Mouse (Mus musculus): ENCODE results near the gene Tns3. TPM values are rescaled to one million over a fixed set of nuclear protein-coding genes. Genes with fewer than 3 reads are reported as not detected.

Gene Tns3
- total and polyA plus RNA-seq, 2 experiments = 12.8 to 15.3 TPM

DNA sequence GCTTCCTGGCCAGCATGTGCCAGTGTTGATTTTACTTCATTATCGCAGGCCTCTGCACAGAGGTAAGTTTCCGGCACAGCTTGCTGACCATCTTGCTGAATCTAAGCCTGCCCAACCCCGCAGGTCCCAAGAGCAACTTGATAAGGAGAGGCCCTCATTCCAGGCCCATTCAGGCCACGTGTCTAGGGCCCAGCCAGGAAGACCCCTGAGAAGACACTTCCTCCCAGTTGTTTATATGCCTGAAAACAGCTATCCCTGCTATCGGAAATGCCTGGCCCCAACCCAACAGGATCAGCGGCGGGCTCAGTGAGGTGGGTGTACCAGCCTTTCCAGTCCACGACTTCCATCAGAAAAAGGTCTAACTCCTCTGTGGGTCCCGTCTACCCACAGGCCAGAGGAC is 194.8 kb downstream of the Tns3 start:
- Histone ChIP-seq H3K27ac (replicated peaks; ENCODE audit: insufficient read depth, low read depth, low read length) (peak overlapping the region; percentile 41), H3K27me3 (ENCODE audit: control insufficient read depth, insufficient read depth, low read length) (no peaks in the 10 kb centered on the region), H3K4me1 (ENCODE audit: control insufficient read depth, insufficient read depth, low read length) (0 out of 2 replicates have a peak, but pooled peaks cover 2% of the 10 kb centered on the region), H3K9ac (ENCODE audit: low read depth, low read length) (no peak overlapping the region), H3K4me3 (ENCODE audit: insufficient read depth, low read depth, low read length) (no peak overlapping the region), H3K36me3 (ENCODE audit: control insufficient read depth, insufficient read depth, low read length) (peaks cover 3% of the 10 kb centered on the region; the same call in 1 of the 2 replicates), H3K79me2 (ENCODE audit: control insufficient read depth, insufficient read depth, low read length) (peaks cover 5% of the 10 kb centered on the region; the same call in 1 of the 2 replicates)
- no peak for DNase-seq (ENCODE audit: extremely low read depth, low read depth, low spot score)
- WGBS = 73% methylated on average over 9 of the region's 9 CpGs
- no peak for TF ChIP-seq CTCF (IDR thresholded peaks at IDR 0.05; ENCODE audit: low read depth, low read length)
- TF ChIP-seq POLR2A (IDR thresholded peaks at IDR 0.05; ENCODE audit: extremely low read depth, insufficient read depth, low read length) = no peak

DNA sequence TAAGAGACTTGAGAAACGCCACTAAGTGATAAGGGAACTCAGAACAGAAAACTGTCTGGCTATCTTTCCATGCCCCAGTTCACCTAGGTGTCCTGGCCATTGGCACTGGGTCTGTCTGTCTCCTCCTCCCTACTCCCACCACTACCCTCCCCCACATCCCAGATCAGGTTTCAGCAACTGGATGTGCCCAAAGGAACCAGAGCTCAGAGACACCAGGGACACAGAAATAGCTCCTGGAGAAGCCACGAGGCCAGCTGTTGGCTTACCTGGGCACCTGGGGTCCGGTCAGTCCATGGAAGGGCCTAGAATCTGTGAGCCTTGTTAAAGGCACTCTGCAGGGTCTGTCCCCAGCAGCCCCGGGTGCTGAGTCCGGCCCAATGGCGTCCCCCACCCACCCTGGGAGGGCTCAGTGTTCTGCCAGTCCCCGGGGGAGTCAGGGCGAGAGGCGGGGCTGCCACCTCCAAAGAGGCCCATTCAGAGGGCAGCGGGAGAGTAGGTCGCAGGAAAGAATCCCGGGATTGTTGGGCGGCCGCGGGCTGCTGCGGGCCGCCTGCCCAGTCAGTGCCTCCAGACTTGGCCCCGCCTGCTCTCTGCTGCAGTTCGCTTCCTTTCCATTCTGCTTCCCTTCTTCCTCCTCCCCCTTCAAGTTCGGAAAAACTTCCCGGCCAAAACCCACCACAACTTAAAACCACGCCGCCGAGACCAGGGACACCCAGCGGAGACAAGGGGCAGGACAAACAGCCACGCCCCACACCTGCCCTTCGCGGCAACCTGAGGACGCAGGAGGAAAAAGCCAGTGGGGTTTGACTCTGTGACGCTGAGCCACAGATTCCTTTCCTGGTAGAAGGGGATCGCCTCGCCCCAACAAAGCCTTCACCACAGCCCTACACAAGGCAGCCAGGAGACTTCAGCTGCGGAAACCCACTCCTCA is 195.9 kb downstream of the Tns3 start:
- peak overlapping the region; percentile 67 for H3K27ac ChIP-seq (replicated peaks; ENCODE audit: insufficient read depth, low read depth, low read length)
- 28% methylated on average over 33 of the region's 33 CpGs for WGBS
- no peak for DNase-seq (ENCODE audit: extremely low read depth, low read depth, low spot score)
- peak overlapping the region; percentile 55 for H3K9ac ChIP-seq (ENCODE audit: low read depth, low read length)
- no peaks in the 10 kb centered on the region for H3K27me3 ChIP-seq (ENCODE audit: control insufficient read depth, insufficient read depth, low read length)
- H3K36me3 ChIP-seq (ENCODE audit: control insufficient read depth, insufficient read depth, low read length) = peaks cover 3% of the 10 kb centered on the region; the same call in 1 of the 2 replicates
- H3K4me1 ChIP-seq (ENCODE audit: control insufficient read depth, insufficient read depth, low read length) = 0 out of 2 replicates have a peak, but pooled peaks cover 2% of the 10 kb centered on the region
- H3K4me3 ChIP-seq (ENCODE audit: insufficient read depth, low read depth, low read length) = peak overlapping the region; percentile 61
- H3K79me2 ChIP-seq (ENCODE audit: control insufficient read depth, insufficient read depth, low read length) = peaks cover 5% of the 10 kb centered on the region; the same call in 1 of the 2 replicates
- TF ChIP-seq CTCF (IDR thresholded peaks at IDR 0.05; ENCODE audit: low read depth, low read length) (no peak), POLR2A (IDR thresholded peaks at IDR 0.05; ENCODE audit: extremely low read depth, insufficient read depth, low read length) (0 out of 2 replicates have a peak, but pooled peaks have one; percentile 4)

DNA sequence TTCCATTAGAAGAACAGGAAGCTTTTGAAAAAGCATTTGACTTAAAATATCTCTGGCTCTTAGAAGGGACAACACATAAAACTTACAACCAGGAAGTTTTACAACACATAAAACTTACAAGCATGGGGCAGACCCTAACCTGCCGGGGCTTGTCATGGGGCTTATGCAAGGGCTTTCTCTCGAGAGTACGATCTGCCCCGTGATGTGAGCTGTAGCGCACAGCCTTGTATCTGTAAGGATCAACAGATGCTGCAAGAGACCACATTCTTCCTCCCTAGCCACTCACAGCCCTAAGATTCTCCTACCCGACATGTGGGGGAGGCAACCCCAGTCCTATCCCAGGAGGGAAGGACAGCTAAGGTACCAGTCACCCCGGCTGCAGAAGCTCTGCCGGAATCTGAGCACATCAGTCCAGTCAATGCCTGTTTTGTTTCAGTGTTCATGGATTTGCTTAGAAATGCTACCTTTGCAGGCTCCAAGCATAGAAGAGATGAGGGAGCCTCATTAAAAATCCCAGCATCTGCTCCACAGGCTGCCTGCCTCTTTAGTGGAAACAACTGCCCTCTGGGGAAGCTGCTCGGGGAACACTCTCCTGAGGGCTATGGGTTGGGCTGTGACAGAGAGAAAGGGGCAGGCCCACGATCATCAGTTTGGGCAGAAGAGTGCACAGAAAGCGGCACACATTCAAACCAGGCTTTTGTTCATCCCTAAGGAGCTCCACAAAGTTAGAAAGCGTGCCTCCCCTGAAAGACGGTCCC is 196.8 kb downstream of the Tns3 start:
- no peaks in the 10 kb centered on the region for H3K27me3 ChIP-seq (ENCODE audit: control insufficient read depth, insufficient read depth, low read length)
- H3K4me3 ChIP-seq (ENCODE audit: insufficient read depth, low read depth, low read length) = peak overlapping the region; percentile 61
- DNase-seq (ENCODE audit: extremely low read depth, low read depth, low spot score) = no peak
- H3K79me2 ChIP-seq (ENCODE audit: control insufficient read depth, insufficient read depth, low read length) = peaks cover 8% of the 10 kb centered on the region; the same call in 1 of the 2 replicates
- 0 out of 2 replicates have a peak, but pooled peaks cover 1% of the 10 kb centered on the region for H3K4me1 ChIP-seq (ENCODE audit: control insufficient read depth, insufficient read depth, low read length)
- WGBS = 73% methylated on average over 13 of the region's 13 CpGs
- no peaks in the 10 kb centered on the region for H3K36me3 ChIP-seq (ENCODE audit: control insufficient read depth, insufficient read depth, low read length)
- no peak for TF ChIP-seq CTCF (IDR thresholded peaks at IDR 0.05; ENCODE audit: low read depth, low read length)
- no peak for TF ChIP-seq POLR2A (IDR thresholded peaks at IDR 0.05; ENCODE audit: extremely low read depth, insufficient read depth, low read length)
- H3K27ac ChIP-seq (replicated peaks; ENCODE audit: insufficient read depth, low read depth, low read length) = peak overlapping the region; percentile 67
- H3K9ac ChIP-seq (ENCODE audit: low read depth, low read length) = peak overlapping the region; percentile 43

DNA sequence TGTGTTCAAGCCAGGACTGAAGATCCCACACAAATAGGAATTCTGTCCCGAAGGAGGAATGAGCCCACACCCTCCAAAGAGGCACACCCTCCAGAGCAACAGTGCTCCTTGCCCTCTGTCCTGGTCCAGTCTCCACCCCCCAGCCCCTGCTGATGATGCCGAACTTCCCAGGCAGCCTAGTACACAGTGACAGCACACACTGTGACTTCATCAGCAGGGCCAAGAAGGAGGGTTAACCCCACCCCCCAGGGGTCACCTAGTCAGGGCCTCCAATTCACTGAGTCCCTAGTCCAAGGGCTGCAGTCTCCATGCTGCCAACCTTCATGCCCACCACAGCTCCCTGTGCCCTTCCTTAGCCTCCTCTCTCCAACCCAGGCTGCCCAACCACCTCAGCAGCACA is 200.5 kb downstream of the Tns3 start:
- DNase-seq (ENCODE audit: extremely low read depth, low read depth, low spot score) = no peak
- H3K4me3 ChIP-seq (ENCODE audit: insufficient read depth, low read depth, low read length) = no peak overlapping the region
- TF ChIP-seq POLR2A (IDR thresholded peaks at IDR 0.05; ENCODE audit: extremely low read depth, insufficient read depth, low read length) = no peak
- TF ChIP-seq CTCF (IDR thresholded peaks at IDR 0.05; ENCODE audit: low read depth, low read length) = no peak
- H3K27me3 ChIP-seq (ENCODE audit: control insufficient read depth, insufficient read depth, low read length) = no peaks in the 10 kb centered on the region
- H3K79me2 ChIP-seq (ENCODE audit: control insufficient read depth, insufficient read depth, low read length) = peaks cover 11% of the 10 kb centered on the region; the same call in 1 of the 2 replicates
- H3K27ac ChIP-seq (replicated peaks; ENCODE audit: insufficient read depth, low read depth, low read length) = no peak overlapping the region
- H3K4me1 ChIP-seq (ENCODE audit: control insufficient read depth, insufficient read depth, low read length) = no peaks in the 10 kb centered on the region
- no peak overlapping the region for H3K9ac ChIP-seq (ENCODE audit: low read depth, low read length)
- 0 out of 2 replicates have a peak, but pooled peaks cover 3% of the 10 kb centered on the region for H3K36me3 ChIP-seq (ENCODE audit: control insufficient read depth, insufficient read depth, low read length)
- WGBS = 49% methylated on average over 2 of the region's 2 CpGs

DNA sequence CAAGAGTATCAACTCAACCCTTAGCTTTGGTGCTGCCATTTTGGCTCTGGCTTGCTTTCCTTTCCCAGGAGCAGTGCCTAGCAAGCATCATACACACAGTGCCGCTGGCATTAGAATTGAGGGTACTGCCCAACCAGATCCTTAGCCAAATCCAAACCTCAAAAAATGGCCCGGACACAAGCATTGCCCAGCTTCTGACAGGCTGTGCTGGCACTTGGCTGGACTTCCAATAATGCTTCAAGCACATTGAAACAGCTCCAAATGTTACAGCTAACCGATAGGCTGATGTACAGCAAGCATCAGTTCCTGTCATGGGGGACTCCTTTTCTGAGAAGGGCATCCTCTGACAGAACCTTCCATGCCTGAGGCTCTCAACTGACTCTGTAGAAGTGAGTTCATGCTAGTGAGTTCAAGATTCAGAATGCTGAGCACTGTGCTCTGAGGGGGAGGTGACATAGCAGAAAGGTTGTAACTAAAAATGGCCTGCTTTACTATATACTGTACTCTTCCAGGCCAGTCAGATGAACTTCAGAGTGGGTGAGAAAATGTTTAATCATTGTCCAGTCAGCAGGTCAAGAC is 201.4 kb downstream of the Tns3 start:
- H3K9ac ChIP-seq (ENCODE audit: low read depth, low read length) = no peak overlapping the region
- H3K79me2 ChIP-seq (ENCODE audit: control insufficient read depth, insufficient read depth, low read length) = peaks cover 11% of the 10 kb centered on the region; the same call in 1 of the 2 replicates
- TF ChIP-seq POLR2A (IDR thresholded peaks at IDR 0.05; ENCODE audit: extremely low read depth, insufficient read depth, low read length) (no peak), CTCF (IDR thresholded peaks at IDR 0.05; ENCODE audit: low read depth, low read length) (no peak)
- H3K36me3 ChIP-seq (ENCODE audit: control insufficient read depth, insufficient read depth, low read length) = 0 out of 2 replicates have a peak, but pooled peaks cover 3% of the 10 kb centered on the region
- H3K27me3 ChIP-seq (ENCODE audit: control insufficient read depth, insufficient read depth, low read length) = no peaks in the 10 kb centered on the region
- no peak overlapping the region for H3K27ac ChIP-seq (replicated peaks; ENCODE audit: insufficient read depth, low read depth, low read length)
- 89% methylated on average over 3 of the region's 3 CpGs for WGBS
- H3K4me1 ChIP-seq (ENCODE audit: control insufficient read depth, insufficient read depth, low read length) = 0 out of 2 replicates have a peak, but pooled peaks cover 2% of the 10 kb centered on the region
- no peak for DNase-seq (ENCODE audit: extremely low read depth, low read depth, low spot score)
- H3K4me3 ChIP-seq (ENCODE audit: insufficient read depth, low read depth, low read length) = no peak overlapping the region
